Mouse (Mus musculus): Measurements from ENCODE around the gene Ccnl2. TPM values are rescaled to one million over a fixed set of nuclear protein-coding genes. Genes with fewer than 3 reads are reported as not detected.

Ccnl2 gene
- polyA plus RNA-seq (2014; fragmentation: Illumina TruSeq; extraction: RNeasy Lipid Tissue Mini Kit (QIAGEN cat#74804); ENCODE audit: low read depth, low replicate concordance), result 32.1 TPM

DNA sequence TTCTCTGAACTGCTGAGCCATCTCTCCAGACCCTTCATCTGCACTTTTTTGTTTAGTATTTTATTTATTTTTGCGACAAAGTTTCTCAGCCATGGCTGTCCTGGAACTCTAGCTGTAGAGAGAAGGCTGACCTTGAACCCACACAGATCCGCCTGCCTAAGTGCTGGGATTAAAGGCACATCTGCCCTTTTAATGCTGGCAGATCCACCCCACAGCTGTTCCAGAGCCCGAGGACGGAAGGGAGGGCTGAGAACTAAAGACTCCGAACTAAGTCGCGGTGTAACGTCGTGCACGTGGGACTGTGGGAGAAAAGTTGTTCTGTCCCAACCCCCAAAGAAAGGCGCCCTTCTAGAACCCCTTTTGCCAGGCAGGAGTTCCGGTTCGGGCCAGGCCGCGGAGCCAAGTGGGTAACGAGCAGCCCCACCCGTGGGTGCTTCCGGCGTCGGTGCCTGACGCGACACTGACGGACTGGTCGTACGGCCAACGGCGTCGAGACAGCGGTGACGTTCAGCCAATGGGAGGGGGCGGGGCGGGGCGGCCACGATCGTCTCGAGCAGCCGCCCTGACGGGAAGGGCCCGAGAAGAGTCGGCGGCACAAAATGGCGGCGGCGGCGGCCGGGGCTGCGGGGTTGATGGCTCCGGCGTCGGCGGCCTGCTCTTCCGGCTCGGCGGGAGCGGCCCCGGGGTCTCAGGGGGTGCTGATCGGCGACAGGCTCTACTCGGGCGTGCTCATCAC, at the start of gene Ccnl2:
Ccnl2 (plus strand) TSS at position 561 of the 736 bp plus-strand sequence.

DNA sequence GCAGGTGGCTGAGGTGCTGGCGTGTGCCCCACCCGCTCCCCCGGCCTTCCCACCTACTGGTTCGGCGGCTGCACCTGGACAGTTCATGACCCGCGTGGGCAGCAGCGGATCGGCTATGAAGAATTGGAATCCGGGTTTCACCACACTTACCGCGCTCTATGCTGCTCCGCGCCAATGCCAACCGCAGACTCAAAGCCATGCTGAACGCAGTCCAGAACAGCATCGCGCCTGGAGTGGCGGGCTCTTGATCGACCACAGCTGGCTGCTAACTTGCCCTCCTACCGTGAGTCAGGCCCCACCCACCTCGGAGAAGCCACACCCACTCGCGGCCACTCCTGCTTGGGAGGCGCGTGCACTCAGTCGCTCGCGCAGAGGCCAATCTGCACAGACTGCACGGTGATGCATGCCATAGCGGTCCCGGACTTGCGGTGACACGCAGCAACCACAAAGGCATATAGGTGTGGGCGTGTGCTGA, 38.0 kb upstream of the Ccnl2 start, which contains the start of gene Vwa1:
Vwa1 (minus strand) TSS at position 419 of the 475 bp plus-strand sequence.

DNA sequence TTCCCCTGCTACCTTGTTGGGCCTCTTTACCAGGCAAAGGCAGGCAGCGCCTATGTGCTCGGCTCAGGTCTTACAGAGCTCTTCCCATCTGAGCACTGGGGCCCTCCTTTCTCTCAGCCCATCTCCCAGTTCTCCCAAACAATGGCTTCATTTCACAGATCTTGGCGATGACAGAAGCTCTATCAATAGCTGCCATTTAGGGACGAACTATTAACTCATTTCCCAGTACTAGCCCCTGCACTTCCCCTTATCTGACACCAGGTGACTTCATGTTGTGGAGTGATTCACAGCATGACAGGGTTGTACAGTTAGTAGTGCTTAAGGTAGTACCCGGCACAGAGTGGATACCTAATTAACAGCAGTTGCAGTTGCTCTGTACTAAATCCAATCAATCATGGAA, 26.5 kb upstream of the Ccnl2 start, which contains the start of gene Tmem88b:
Tmem88b (minus strand) TSS at position 56 of the 400 bp plus-strand sequence.

DNA sequence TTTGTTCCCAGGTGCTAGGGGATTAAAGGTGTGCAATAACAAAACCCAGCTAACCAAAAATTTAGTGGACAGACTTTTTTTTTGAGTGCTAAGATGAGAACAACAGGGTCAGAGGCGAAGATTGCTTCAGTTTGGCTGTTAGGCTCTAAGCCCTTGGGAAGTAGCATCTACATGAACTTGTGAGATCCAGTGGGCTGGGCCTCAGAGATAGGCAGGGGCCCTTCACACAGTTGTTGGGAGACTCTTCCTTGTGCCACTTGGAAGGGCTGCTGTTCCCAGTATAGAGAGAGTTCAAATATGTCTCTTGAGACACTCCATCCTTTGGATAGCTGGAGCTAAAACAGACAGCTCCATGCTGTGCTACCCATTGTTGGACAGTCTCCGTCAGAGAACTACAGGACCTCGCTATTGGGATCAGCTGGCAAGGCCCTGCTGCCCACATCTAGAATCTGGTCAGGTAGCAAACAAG, 22.2 kb upstream of the Ccnl2 start, which contains the start of gene Ankrd65:
Ankrd65 (plus strand) TSS at position 419 of the 469 bp plus-strand sequence.

DNA sequence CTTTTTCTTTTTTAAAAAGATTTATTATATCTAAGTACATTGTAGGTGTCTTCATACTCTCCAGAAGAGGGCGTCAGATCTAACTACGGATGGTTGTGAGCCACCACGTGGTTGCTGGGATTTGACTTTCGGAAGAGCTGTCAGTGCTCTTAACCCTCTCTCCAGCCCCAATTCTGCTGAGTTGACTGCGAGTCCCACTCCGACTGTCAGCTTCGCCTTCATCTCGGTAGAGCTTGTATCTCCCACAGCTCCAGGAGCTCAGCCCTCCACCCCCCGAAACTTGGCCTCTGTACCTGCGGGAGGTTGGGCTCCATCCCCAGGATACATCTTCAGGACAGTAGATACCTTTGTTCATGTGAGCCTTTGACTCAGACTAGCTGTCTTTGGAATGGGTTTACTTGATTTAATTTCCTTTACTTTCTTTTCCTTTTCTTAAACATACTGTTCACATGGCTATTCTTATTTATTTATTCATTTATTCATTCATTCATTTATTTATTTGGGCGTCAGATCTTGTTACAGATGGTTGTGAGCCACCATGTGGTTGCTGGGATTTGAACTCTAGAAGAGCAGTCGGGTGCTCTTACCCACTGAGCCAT, 9.4 kb upstream of the Ccnl2 start, which contains the start of gene Mrpl20:
Mrpl20 (plus strand) TSS at position 138 of the 599 bp plus-strand sequence.

DNA sequence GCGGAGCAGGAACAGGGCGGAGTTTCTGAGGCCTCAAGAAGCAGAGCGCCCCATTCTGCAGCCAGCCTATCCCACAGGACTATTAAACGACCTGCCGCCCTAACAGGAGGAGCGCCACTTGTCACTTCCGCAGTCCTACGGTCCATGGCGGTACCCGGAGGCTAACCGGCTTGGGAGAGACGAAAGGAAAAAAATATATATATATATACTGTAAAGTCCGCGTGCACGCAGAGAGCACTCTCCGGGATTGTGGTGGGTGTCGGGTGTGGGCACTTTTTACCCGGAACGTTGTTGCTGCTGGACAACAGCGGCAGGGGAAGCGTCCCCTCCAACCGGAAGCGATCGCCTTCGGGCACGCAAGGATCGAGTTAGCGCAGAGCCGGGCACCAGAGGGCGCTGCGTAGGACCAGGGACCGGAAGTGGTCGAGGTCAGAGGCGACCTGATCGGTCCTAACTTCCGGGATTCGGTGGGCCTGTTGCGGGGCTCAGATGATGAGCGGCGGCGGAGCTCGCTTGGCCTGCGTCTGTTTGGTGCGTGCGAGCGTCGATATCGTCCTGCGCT, 19.0 kb downstream of the Ccnl2 start, which contains the start of gene Aurkaip1:
Aurkaip1 (plus strand) TSS at position 68 of the 562 bp plus-strand sequence.

DNA sequence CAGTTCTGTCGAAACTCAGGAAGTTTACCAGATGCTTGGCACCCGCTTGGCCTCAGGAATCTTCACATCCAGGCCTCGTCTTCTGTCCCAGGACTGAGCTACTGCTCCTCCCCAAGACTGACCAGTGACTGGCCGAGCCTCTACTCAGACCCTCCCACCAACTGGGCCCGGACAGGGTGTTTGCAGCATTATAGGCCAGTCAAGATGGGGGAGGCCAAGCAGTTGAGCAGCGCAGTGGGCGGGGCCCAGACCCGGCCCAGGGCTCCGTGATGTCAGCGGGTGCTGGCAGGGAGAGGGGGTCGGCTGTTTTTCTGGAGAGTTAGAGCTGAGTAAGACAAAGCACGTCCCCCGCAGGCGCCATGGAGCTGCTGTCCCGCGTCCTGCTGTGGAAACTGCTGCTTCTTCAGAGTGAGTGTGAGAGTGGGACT, 27.2 kb downstream of the Ccnl2 start, which contains the start of gene Mxra8:
Mxra8 (plus strand) TSS at position 198 of the 428 bp plus-strand sequence.

DNA sequence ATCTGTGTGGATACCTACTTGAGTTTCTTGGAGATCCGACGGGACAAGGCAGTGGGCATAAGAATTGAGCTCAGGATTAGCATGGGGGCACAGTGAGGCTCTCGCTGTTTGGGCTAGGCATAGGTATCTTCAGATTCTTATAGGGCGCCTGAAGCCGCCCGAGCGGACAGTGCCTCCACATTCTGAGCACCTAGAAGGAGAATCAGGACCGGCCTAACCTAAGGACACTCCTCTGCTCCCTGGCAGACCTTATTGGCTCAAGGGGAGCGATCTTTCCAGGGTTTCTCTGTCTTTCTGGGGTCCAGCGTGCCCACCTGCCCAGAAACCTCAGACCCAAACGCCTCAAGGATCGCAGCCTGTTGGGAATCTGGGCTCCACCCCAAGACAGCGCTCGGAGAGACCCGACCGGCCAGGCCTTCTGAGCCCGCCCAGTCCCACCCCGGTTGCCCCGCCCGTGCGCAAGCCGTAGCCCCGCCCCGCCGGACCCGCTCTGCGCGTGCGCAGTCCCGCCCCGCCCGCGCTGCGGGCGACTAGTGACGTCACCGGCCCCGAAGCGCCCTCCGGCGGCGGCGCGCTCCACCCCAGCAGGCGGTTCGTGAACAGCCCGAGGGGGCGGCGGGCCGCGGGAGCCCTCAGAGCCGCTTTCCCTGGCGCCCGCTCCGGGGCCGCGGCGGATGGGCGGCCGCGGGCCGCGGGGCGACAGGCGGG, 34.7 kb downstream of the Ccnl2 start, which contains the start of gene Dvl1:
Dvl1 (plus strand) TSS at position 532 of the 708 bp plus-strand sequence.

DNA sequence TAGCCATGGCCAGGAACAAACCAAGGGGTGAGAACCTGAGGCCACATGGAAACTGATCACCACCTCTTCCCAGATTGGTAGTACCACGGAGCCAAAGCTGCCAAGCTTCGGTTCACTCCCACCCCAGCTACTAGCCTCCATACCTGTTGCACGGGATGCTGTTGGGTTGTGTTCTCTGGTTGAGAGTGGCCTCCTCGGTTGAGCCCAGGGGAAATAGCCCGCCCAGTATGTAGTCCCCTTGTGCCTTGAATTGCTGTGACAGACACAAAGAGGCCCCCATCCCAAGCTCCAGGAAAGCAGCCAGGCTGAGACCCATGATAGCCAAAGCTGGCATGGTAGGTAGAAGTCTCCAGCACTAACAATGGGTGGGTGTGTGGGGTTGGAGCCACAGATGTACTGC, 50.7 kb downstream of the Ccnl2 start, which contains the start of gene Tas1r3:
Tas1r3 (minus strand) TSS at position 362 of the 400 bp plus-strand sequence.

DNA sequence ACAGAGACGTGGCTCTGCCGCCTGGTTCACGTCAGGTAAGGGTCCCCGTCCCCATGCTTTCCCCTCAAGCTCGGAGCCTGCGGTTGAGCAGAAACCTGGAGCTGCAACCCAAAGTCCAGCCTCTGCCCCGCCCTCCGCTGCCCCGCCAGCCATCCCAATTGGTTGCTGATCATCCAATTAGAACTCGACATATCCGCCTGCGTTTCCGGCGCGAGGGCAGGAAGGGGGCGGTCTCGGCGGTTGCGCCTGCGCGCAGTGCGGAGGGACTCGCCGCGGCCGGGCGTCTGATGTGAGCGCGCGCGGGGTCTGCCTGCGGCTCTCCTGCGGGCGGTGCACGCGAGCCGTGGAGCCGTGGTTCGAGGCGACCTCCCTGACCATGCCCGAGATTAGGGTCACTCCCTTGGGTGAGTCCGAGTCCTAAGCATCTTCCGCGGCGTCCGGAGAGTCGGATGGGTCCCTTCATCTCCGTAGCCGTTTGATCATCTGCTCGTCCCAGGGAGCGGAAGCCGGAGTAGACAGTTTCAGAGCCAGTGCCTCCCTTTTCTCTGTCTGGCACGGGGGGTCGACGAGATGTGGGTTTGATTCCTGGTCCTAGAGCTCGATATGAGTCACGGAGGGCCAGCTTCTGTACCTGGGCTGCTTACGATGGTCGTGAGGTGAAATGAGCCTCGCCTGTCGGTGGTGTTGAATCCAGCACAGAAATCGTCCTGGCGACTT, 57.2 kb downstream of the Ccnl2 start, which contains the start of the genes Cptp and Ints11:
Cptp (minus strand) TSS at position 124 of the 717 bp plus-strand sequence.
Ints11 (plus strand) TSS at position 230 of the 717 bp plus-strand sequence.

Other genes with a start within 250 kb of the Ccnl2 start
- 5.4 TPM for gene Slc35e2, start 211.1 kb upstream of the Ccnl2 start, polyA plus RNA-seq (2014; fragmentation: Illumina TruSeq; extraction: RNeasy Lipid Tissue Mini Kit (QIAGEN cat#74804); ENCODE audit: low read depth, low replicate concordance)
- gene Cdk11b, start 187.6 kb upstream of the Ccnl2 start, polyA plus RNA-seq (2014; fragmentation: Illumina TruSeq; extraction: RNeasy Lipid Tissue Mini Kit (QIAGEN cat#74804); ENCODE audit: low read depth, low replicate concordance), result 73.4 TPM
- not detected for gene Gm10563, start 167.1 kb upstream of the Ccnl2 start, polyA plus RNA-seq (2014; fragmentation: Illumina TruSeq; extraction: RNeasy Lipid Tissue Mini Kit (QIAGEN cat#74804); ENCODE audit: low read depth, low replicate concordance)
- gene Mmp23, start 159.1 kb upstream of the Ccnl2 start, polyA plus RNA-seq (2014; fragmentation: Illumina TruSeq; extraction: RNeasy Lipid Tissue Mini Kit (QIAGEN cat#74804); ENCODE audit: low read depth, low replicate concordance), result 0.27 TPM
- gene Mib2, start 143.3 kb upstream of the Ccnl2 start, polyA plus RNA-seq (2014; fragmentation: Illumina TruSeq; extraction: RNeasy Lipid Tissue Mini Kit (QIAGEN cat#74804); ENCODE audit: low read depth, low replicate concordance), result 1.5 TPM
- gene Fndc10, start 118.1 kb upstream of the Ccnl2 start, polyA plus RNA-seq (2014; fragmentation: Illumina TruSeq; extraction: RNeasy Lipid Tissue Mini Kit (QIAGEN cat#74804); ENCODE audit: low read depth, low replicate concordance), result not detected
- gene Ssu72, start 107.7 kb upstream of the Ccnl2 start, polyA plus RNA-seq (2014; fragmentation: Illumina TruSeq; extraction: RNeasy Lipid Tissue Mini Kit (QIAGEN cat#74804); ENCODE audit: low read depth, low replicate concordance), result 45.1 TPM
- gene Tmem240, start 77.7 kb upstream of the Ccnl2 start, polyA plus RNA-seq (2014; fragmentation: Illumina TruSeq; extraction: RNeasy Lipid Tissue Mini Kit (QIAGEN cat#74804); ENCODE audit: low read depth, low replicate concordance), result not detected
- 1.5 TPM for gene Atad3a, start 51.4 kb upstream of the Ccnl2 start, polyA plus RNA-seq (2014; fragmentation: Illumina TruSeq; extraction: RNeasy Lipid Tissue Mini Kit (QIAGEN cat#74804); ENCODE audit: low read depth, low replicate concordance)
- gene Vwa1, start 37.8 kb upstream of the Ccnl2 start, polyA plus RNA-seq (2014; fragmentation: Illumina TruSeq; extraction: RNeasy Lipid Tissue Mini Kit (QIAGEN cat#74804); ENCODE audit: low read depth, low replicate concordance), result 0.57 TPM
- 1.7 TPM for gene Tmem88b, start 26.6 kb upstream of the Ccnl2 start, polyA plus RNA-seq (2014; fragmentation: Illumina TruSeq; extraction: RNeasy Lipid Tissue Mini Kit (QIAGEN cat#74804); ENCODE audit: low read depth, low replicate concordance)
- gene Ankrd65, start 22.1 kb upstream of the Ccnl2 start, polyA plus RNA-seq (2014; fragmentation: Illumina TruSeq; extraction: RNeasy Lipid Tissue Mini Kit (QIAGEN cat#74804); ENCODE audit: low read depth, low replicate concordance), result not detected
- 131 TPM for gene Mrpl20, start 9.6 kb upstream of the Ccnl2 start, polyA plus RNA-seq (2014; fragmentation: Illumina TruSeq; extraction: RNeasy Lipid Tissue Mini Kit (QIAGEN cat#74804); ENCODE audit: low read depth, low replicate concordance)
- 6.5 TPM for gene Aurkaip1, start 18.8 kb downstream of the Ccnl2 start, polyA plus RNA-seq (2014; fragmentation: Illumina TruSeq; extraction: RNeasy Lipid Tissue Mini Kit (QIAGEN cat#74804); ENCODE audit: low read depth, low replicate concordance)
- 91.8 TPM for gene Mxra8, start 27.2 kb downstream of the Ccnl2 start, polyA plus RNA-seq (2014; fragmentation: Illumina TruSeq; extraction: RNeasy Lipid Tissue Mini Kit (QIAGEN cat#74804); ENCODE audit: low read depth, low replicate concordance)
- gene Dvl1, start 34.9 kb downstream of the Ccnl2 start, polyA plus RNA-seq (2014; fragmentation: Illumina TruSeq; extraction: RNeasy Lipid Tissue Mini Kit (QIAGEN cat#74804); ENCODE audit: low read depth, low replicate concordance), result 6.2 TPM
- gene Tas1r3, start 50.9 kb downstream of the Ccnl2 start, polyA plus RNA-seq (2014; fragmentation: Illumina TruSeq; extraction: RNeasy Lipid Tissue Mini Kit (QIAGEN cat#74804); ENCODE audit: low read depth, low replicate concordance), result 0.18 TPM
- 60.8 TPM for gene Cptp, start 57.0 kb downstream of the Ccnl2 start, polyA plus RNA-seq (2014; fragmentation: Illumina TruSeq; extraction: RNeasy Lipid Tissue Mini Kit (QIAGEN cat#74804); ENCODE audit: low read depth, low replicate concordance)
- gene Ints11, start 57.1 kb downstream of the Ccnl2 start, polyA plus RNA-seq (2014; fragmentation: Illumina TruSeq; extraction: RNeasy Lipid Tissue Mini Kit (QIAGEN cat#74804); ENCODE audit: low read depth, low replicate concordance), result 2.4 TPM
- 0.56 TPM for gene Pusl1, start 79.3 kb downstream of the Ccnl2 start, polyA plus RNA-seq (2014; fragmentation: Illumina TruSeq; extraction: RNeasy Lipid Tissue Mini Kit (QIAGEN cat#74804); ENCODE audit: low read depth, low replicate concordance)
- gene Acap3, start 79.3 kb downstream of the Ccnl2 start, polyA plus RNA-seq (2014; fragmentation: Illumina TruSeq; extraction: RNeasy Lipid Tissue Mini Kit (QIAGEN cat#74804); ENCODE audit: low read depth, low replicate concordance), result 1.0 TPM
- gene Ube2j2, start 131.3 kb downstream of the Ccnl2 start, polyA plus RNA-seq (2014; fragmentation: Illumina TruSeq; extraction: RNeasy Lipid Tissue Mini Kit (QIAGEN cat#74804); ENCODE audit: low read depth, low replicate concordance), result 156 TPM
- 8.9 TPM for gene C1qtnf12, start 149.8 kb downstream of the Ccnl2 start, polyA plus RNA-seq (2014; fragmentation: Illumina TruSeq; extraction: RNeasy Lipid Tissue Mini Kit (QIAGEN cat#74804); ENCODE audit: low read depth, low replicate concordance)
- 1.7 TPM for gene B3galt6, start 180.2 kb downstream of the Ccnl2 start, polyA plus RNA-seq (2014; fragmentation: Illumina TruSeq; extraction: RNeasy Lipid Tissue Mini Kit (QIAGEN cat#74804); ENCODE audit: low read depth, low replicate concordance)
- gene Sdf4, start 180.4 kb downstream of the Ccnl2 start, polyA plus RNA-seq (2014; fragmentation: Illumina TruSeq; extraction: RNeasy Lipid Tissue Mini Kit (QIAGEN cat#74804); ENCODE audit: low read depth, low replicate concordance), result 97.4 TPM
- not detected for gene Tnfrsf4, start 201.4 kb downstream of the Ccnl2 start, polyA plus RNA-seq (2014; fragmentation: Illumina TruSeq; extraction: RNeasy Lipid Tissue Mini Kit (QIAGEN cat#74804); ENCODE audit: low read depth, low replicate concordance)
- not detected for gene Tnfrsf18, start 213.7 kb downstream of the Ccnl2 start, polyA plus RNA-seq (2014; fragmentation: Illumina TruSeq; extraction: RNeasy Lipid Tissue Mini Kit (QIAGEN cat#74804); ENCODE audit: low read depth, low replicate concordance)
- 25.6 TPM for gene Ttll10, start 246.9 kb downstream of the Ccnl2 start, polyA plus RNA-seq (2014; fragmentation: Illumina TruSeq; extraction: RNeasy Lipid Tissue Mini Kit (QIAGEN cat#74804); ENCODE audit: low read depth, low replicate concordance)

Measured in testis, adult 10 weeks (tissue).